ENCODE assay signal across 19 mouse cellular contexts in genomic region chr6:120652666-120653065, GRCm38 (mm10).
"Had no signal": no experiment of that assay in that cellular context is flagged by ENCODE, and none has a peak within 500 bp of the region (broad histone marks: within the 10 kb centered on the region; RNA-seq: fewer than 3 reads in every experiment).

No protein-coding gene starts in this region.

- H3K9ac ChIP-seq: liver, embryonic 15.5 days; liver, postnatal 0 days; lung, embryonic 15.5 days; midbrain, embryonic 12.5 days; neural tube, embryonic 13.5 days; neural tube, embryonic 15.5 days had no signal

- H3K9me3 ChIP-seq: liver, embryonic 15.5 days; lung, embryonic 15.5 days; midbrain, embryonic 12.5 days; neural tube, embryonic 13.5 days; neural tube, embryonic 15.5 days had no signal

- H3K27ac ChIP-seq: liver, embryonic 15.5 days; lung, embryonic 15.5 days; midbrain, embryonic 12.5 days; neural tube, embryonic 13.5 days; neural tube, embryonic 15.5 days had no signal

- ATAC-seq: liver, postnatal 0 days had no signal

- H3K27me3 ChIP-seq: lung, embryonic 15.5 days; midbrain, embryonic 12.5 days; neural tube, embryonic 13.5 days; neural tube, embryonic 15.5 days had no signal

- H3K4me1 ChIP-seq: neural tube, embryonic 13.5 days; neural tube, embryonic 15.5 days had no signal

- H3K36me3 ChIP-seq: liver, embryonic 15.5 days; lung, embryonic 15.5 days; midbrain, embryonic 12.5 days; neural tube, embryonic 13.5 days; neural tube, embryonic 15.5 days had no signal

- H3K4me2 ChIP-seq: liver, embryonic 15.5 days; lung, embryonic 15.5 days; midbrain, embryonic 12.5 days; neural tube, embryonic 13.5 days; neural tube, embryonic 15.5 days had no signal

- DNase-seq: liver, postnatal 0 days; lung, adult 2 months; lung, postnatal 10 days; lung, postnatal 4 days; midbrain, embryonic 14.5 days; retina, postnatal 1 day; right cerebral cortex, adult 18-20 months; right cerebral cortex, postnatal 25 days; right cerebral cortex, postnatal 4 days; spleen, adult 18-20 months; thymus, adult 18-20 months; thymus, postnatal 14 days; thymus, postnatal 36 days had no signal

- H3K4me3 ChIP-seq: liver, embryonic 15.5 days; lung, embryonic 15.5 days; midbrain, embryonic 12.5 days; myocyte; neural tube, embryonic 13.5 days; neural tube, embryonic 15.5 days had no signal
